Mouse (Mus musculus) forebrain, embryonic 12.5 days (tissue): ENCODE measurements at regions not wholly inside any gene's neighbourhood (a gene's known extent, or its start where the extent isn't known, plus 50 kb on each side); places are given as distances from the start of the nearest gene placed in this dataset.

ENCODE experiments used
- ATAC-seq: fragments of 200-750 bp; cut with Nextera tagmentation; 2 replicates; pipeline ENCODE4 v1.8.0; 2017; ENCODE audit warnings: moderate TSS enrichment; ENCODE audit not compliant: low FRiP score
- H3K27ac ChIP-seq: fragments of 300-500 bp; sonication (generic); 2 replicates; pipeline ENCODE4 v1.5.1; 2016; ENCODE audit warnings: mild to moderate bottlenecking
- H3K27me3 ChIP-seq: fragments of 300-500 bp; sonication (generic); 2 replicates; pipeline ENCODE4 v1.6.1; 2016; ENCODE audit warnings: mild to moderate bottlenecking
- H3K36me3 ChIP-seq: fragments of 300-500 bp; sonication (generic); replicated peaks from 2 replicates; pipeline ENCODE4 v1.6.1; 2016; ENCODE audit warnings: mild to moderate bottlenecking
- H3K4me1 ChIP-seq: fragments of 300-500 bp; sonication (generic); 2 replicates; pipeline ENCODE4 v1.6.1; 2016
- H3K4me2 ChIP-seq: fragments of 300-500 bp; sonication (generic); 2 replicates; pipeline ENCODE4 v1.6.1; 2016; ENCODE audit warnings: mild to moderate bottlenecking, moderate library complexity
- H3K4me3 ChIP-seq: fragments of 300-500 bp; sonication (generic); replicated peaks from 2 replicates; pipeline ENCODE4 v1.5.1; 2016; ENCODE audit warnings: mild to moderate bottlenecking
- H3K9ac ChIP-seq: fragments of 300-500 bp; sonication (generic); 2 replicates; pipeline ENCODE4 v1.6.1; 2016; ENCODE audit warnings: mild to moderate bottlenecking
- H3K9me3 ChIP-seq: fragments of 300-500 bp; sonication (generic); 2 replicates; pipeline ENCODE4 v1.6.1; 2016
- WGBS: fragments of 180-500 bp; shearing (Covaris S2); methylation state at CpG from one replicate; pipeline ENCODE4 v1.1.7; 2016; 5-methylcytosine and 5-hydroxymethylcytosine counted together

GRCm38 (mm10) chr4:55976265-55976664 is 444.0 kb upstream of the Klf4 start:
- no peak for ATAC-seq
- WGBS, result 89% methylated on average over 2 of the region's 2 CpGs
- H3K4me3 ChIP-seq, result no peak overlapping the region
- no peaks in the 10 kb centered on the region for H3K27me3 ChIP-seq
- H3K27ac ChIP-seq, result no peak overlapping the region
- no peak overlapping the region for H3K9ac ChIP-seq
- H3K4me2 ChIP-seq, result no peak overlapping the region
- H3K36me3 ChIP-seq, result no peaks in the 10 kb centered on the region
- H3K4me1 ChIP-seq, result no peaks in the 10 kb centered on the region
- H3K9me3 ChIP-seq, result no peaks in the 10 kb centered on the region

GRCm38 (mm10) chr4:55973706-55974105 is 441.4 kb upstream of the Klf4 start:
- Histone ChIP-seq H3K27ac (no peak overlapping the region), H3K36me3 (no peaks in the 10 kb centered on the region), H3K4me3 (no peak overlapping the region), H3K9ac (no peak overlapping the region), H3K4me2 (no peak overlapping the region), H3K27me3 (no peaks in the 10 kb centered on the region), H3K9me3 (no peaks in the 10 kb centered on the region), H3K4me1 (no peaks in the 10 kb centered on the region)
- 77% methylated on average over 1 of the region's 1 CpGs for WGBS
- ATAC-seq, result no peak

- Histone ChIP-seq H3K27me3 (no peaks in the 10 kb centered on the region), H3K4me2 (no peak overlapping the region), H3K4me3 (no peak overlapping the region), H3K9me3 (no peaks in the 10 kb centered on the region), H3K9ac (no peak overlapping the region), H3K4me1 (no peaks in the 10 kb centered on the region), H3K27ac (no peak overlapping the region), H3K36me3 (no peaks in the 10 kb centered on the region)
- 90% methylated on average over 7 of the region's 7 CpGs for WGBS
- no peak for ATAC-seq
These were observed 440.1 kb upstream of the Klf4 start for GRCm38 (mm10) chr4:55972235-55972819.

GRCm38 (mm10) chr4:55960063-55960462 is 427.8 kb upstream of the Klf4 start:
- Histone ChIP-seq H3K27ac (no peak overlapping the region), H3K4me3 (no peak overlapping the region), H3K36me3 (no peaks in the 10 kb centered on the region), H3K9ac (no peak overlapping the region), H3K27me3 (no peaks in the 10 kb centered on the region), H3K9me3 (no peaks in the 10 kb centered on the region), H3K4me2 (no peak overlapping the region), H3K4me1 (no peaks in the 10 kb centered on the region)
- 81% methylated on average over 1 of the region's 1 CpGs for WGBS
- ATAC-seq, result no peak

- H3K4me1 ChIP-seq, result no peaks in the 10 kb centered on the region
- H3K9ac ChIP-seq, result no peak overlapping the region
- no peak overlapping the region for H3K4me2 ChIP-seq
- no peak overlapping the region for H3K4me3 ChIP-seq
- H3K27ac ChIP-seq, result no peak overlapping the region
- H3K9me3 ChIP-seq, result no peaks in the 10 kb centered on the region
- 91% methylated on average over 1 of the region's 1 CpGs for WGBS
- H3K27me3 ChIP-seq, result no peaks in the 10 kb centered on the region
- no peak for ATAC-seq
- no peaks in the 10 kb centered on the region for H3K36me3 ChIP-seq
These were observed 421.4 kb upstream of the Klf4 start for GRCm38 (mm10) chr4:55953701-55954100.

- H3K27me3 ChIP-seq, result no peaks in the 10 kb centered on the region
- H3K4me1 ChIP-seq, result no peaks in the 10 kb centered on the region
- ATAC-seq, result no peak
- no peaks in the 10 kb centered on the region for H3K9me3 ChIP-seq
- H3K27ac ChIP-seq, result no peak overlapping the region
- no peak overlapping the region for H3K9ac ChIP-seq
- no peak overlapping the region for H3K4me2 ChIP-seq
- no peak overlapping the region for H3K4me3 ChIP-seq
- no peaks in the 10 kb centered on the region for H3K36me3 ChIP-seq
- 90% methylated on average over 3 of the region's 3 CpGs for WGBS
These were observed 420.0 kb upstream of the Klf4 start for GRCm38 (mm10) chr4:55952220-55952619.

GRCm38 (mm10) chr4:55941423-55941822 is 409.2 kb upstream of the Klf4 start:
- Histone ChIP-seq H3K27ac (no peak overlapping the region), H3K9ac (no peak overlapping the region), H3K36me3 (no peaks in the 10 kb centered on the region), H3K4me1 (no peaks in the 10 kb centered on the region), H3K9me3 (no peaks in the 10 kb centered on the region), H3K4me2 (no peak overlapping the region), H3K4me3 (no peak overlapping the region), H3K27me3 (no peaks in the 10 kb centered on the region)
- ATAC-seq, result no peak
- 56% methylated on average over 1 of the region's 1 CpGs for WGBS

GRCm38 (mm10) chr4:55938383-55938782 is 406.1 kb upstream of the Klf4 start:
- 61% methylated on average over 4 of the region's 4 CpGs for WGBS
- no peaks in the 10 kb centered on the region for H3K4me1 ChIP-seq
- no peaks in the 10 kb centered on the region for H3K27me3 ChIP-seq
- no peak overlapping the region for H3K9ac ChIP-seq
- no peak for ATAC-seq
- H3K36me3 ChIP-seq, result no peaks in the 10 kb centered on the region
- no peaks in the 10 kb centered on the region for H3K9me3 ChIP-seq
- H3K4me3 ChIP-seq, result no peak overlapping the region
- H3K27ac ChIP-seq, result no peak overlapping the region
- no peak overlapping the region for H3K4me2 ChIP-seq

- H3K9ac ChIP-seq, result no peak overlapping the region
- H3K4me3 ChIP-seq, result no peak overlapping the region
- H3K27ac ChIP-seq, result no peak overlapping the region
- 88% methylated on average over 1 of the region's 1 CpGs for WGBS
- H3K9me3 ChIP-seq, result no peaks in the 10 kb centered on the region
- no peaks in the 10 kb centered on the region for H3K4me1 ChIP-seq
- H3K36me3 ChIP-seq, result no peaks in the 10 kb centered on the region
- ATAC-seq, result no peak
- no peaks in the 10 kb centered on the region for H3K27me3 ChIP-seq
- H3K4me2 ChIP-seq, result no peak overlapping the region
These were observed 405.6 kb upstream of the Klf4 start for GRCm38 (mm10) chr4:55937833-55938232.

GRCm38 (mm10) chr4:55929141-55929782 is 397.0 kb upstream of the Klf4 start:
- Histone ChIP-seq H3K9ac (no peak overlapping the region), H3K9me3 (no peaks in the 10 kb centered on the region), H3K36me3 (no peaks in the 10 kb centered on the region), H3K4me2 (peak overlapping the region; percentile 34), H3K27me3 (0 out of 2 replicates have a peak, but pooled peaks cover 5% of the 10 kb centered on the region), H3K4me1 (peaks cover 18% of the 10 kb centered on the region), H3K27ac (peak overlapping the region; percentile 77), H3K4me3 (peak overlapping the region; percentile 12; the same call in 1 of the 2 replicates)
- 23% methylated on average over 11 of the region's 11 CpGs for WGBS
- ATAC-seq, result peak; percentile 95

- Histone ChIP-seq H3K4me1 (peaks cover 18% of the 10 kb centered on the region), H3K9me3 (no peaks in the 10 kb centered on the region), H3K4me3 (peak overlapping the region; percentile 12; the same call in 1 of the 2 replicates), H3K27ac (peak overlapping the region; percentile 77), H3K4me2 (peak overlapping the region; percentile 34), H3K27me3 (0 out of 2 replicates have a peak, but pooled peaks cover 5% of the 10 kb centered on the region), H3K36me3 (no peaks in the 10 kb centered on the region), H3K9ac (no peak overlapping the region)
- peak; percentile 27 for ATAC-seq
- WGBS, result 38% methylated on average over 11 of the region's 11 CpGs
These were observed 396.4 kb upstream of the Klf4 start for GRCm38 (mm10) chr4:55928670-55929069.

- Histone ChIP-seq H3K27me3 (0 out of 2 replicates have a peak, but pooled peaks cover 5% of the 10 kb centered on the region), H3K4me3 (no peak overlapping the region), H3K27ac (peak overlapping the region; percentile 77), H3K36me3 (no peaks in the 10 kb centered on the region), H3K4me2 (peak overlapping the region; percentile 34; the same call in 1 of the 2 replicates), H3K4me1 (peaks cover 18% of the 10 kb centered on the region), H3K9me3 (no peaks in the 10 kb centered on the region), H3K9ac (no peak overlapping the region)
- ATAC-seq, result no peak
- WGBS, result 79% methylated on average over 6 of the region's 6 CpGs
These were observed 395.9 kb upstream of the Klf4 start for GRCm38 (mm10) chr4:55928196-55928595.

GRCm38 (mm10) chr4:55927391-55927790 is 395.1 kb upstream of the Klf4 start:
- Histone ChIP-seq H3K4me1 (peaks cover 18% of the 10 kb centered on the region), H3K9me3 (no peaks in the 10 kb centered on the region), H3K4me2 (no peak overlapping the region), H3K27me3 (0 out of 2 replicates have a peak, but pooled peaks cover 5% of the 10 kb centered on the region), H3K36me3 (no peaks in the 10 kb centered on the region), H3K27ac (no peak overlapping the region), H3K9ac (no peak overlapping the region), H3K4me3 (no peak overlapping the region)
- WGBS, result 96% methylated on average over 4 of the region's 4 CpGs
- ATAC-seq, result no peak
